ENCODE assay signal across 21 mouse cellular contexts in genomic region chr19:32826616-32827015, GRCm38 (mm10).
DNase-seq lines count a peak whose midpoint lies in the region; TF ChIP-seq lines count a peak whose summit lies in the region.
"Had no signal": no experiment of that assay in that cellular context is flagged by ENCODE, and none has a peak within 500 bp of the region (broad histone marks: within the 10 kb centered on the region; RNA-seq: fewer than 3 reads in every experiment).

No protein-coding gene starts in this region.

- peaks cover 4% of the 10 kb centered on the region; the same call in 1 of the 2 replicates for H3K4me1 ChIP-seq in thymus, adult 2 months (replicated peaks; ENCODE audit: control insufficient read depth, insufficient read depth, low read length)
- H3K4me1 ChIP-seq: forebrain, embryonic 10.5 days; forebrain, embryonic 13.5 days; hindbrain, embryonic 12.5 days; hindbrain, embryonic 15.5 days had no signal

- no peak overlapping the region for H3K4me3 ChIP-seq in thymus, adult 2 months (ENCODE audit: control insufficient read depth, insufficient read depth, low read length)
- H3K4me3 ChIP-seq: forebrain, embryonic 10.5 days; forebrain, embryonic 13.5 days; gastrocnemius, adult 2 months; hindbrain, embryonic 12.5 days; hindbrain, embryonic 15.5 days had no signal

- peak overlapping the region; percentile 66 for H3K27ac ChIP-seq in thymus, adult 2 months (ENCODE audit: control insufficient read depth, insufficient read depth, low read length)
- H3K27ac ChIP-seq: forebrain, embryonic 10.5 days; forebrain, embryonic 13.5 days; gastrocnemius, adult 2 months; hindbrain, embryonic 12.5 days; hindbrain, embryonic 15.5 days had no signal

- TF ChIP-seq CTCF in thymus, adult 2 months (IDR thresholded peaks at IDR 0.05; ENCODE audit: borderline replicate concordance, control insufficient read depth, extremely low read depth, insufficient read depth, low read length, poor library complexity), result no peak

- no peaks in the 10 kb centered on the region for H3K27me3 ChIP-seq in thymus, adult 2 months (ENCODE audit: control insufficient read depth, insufficient read depth, low read length)
- no peaks in the 10 kb centered on the region for H3K27me3 ChIP-seq in splenic B cell, adult 2 months (ENCODE audit: control insufficient read depth, insufficient read depth, low read length, poor library complexity, severe bottlenecking)
- H3K27me3 ChIP-seq: CH12.LX; forebrain, embryonic 13.5 days; hindbrain, embryonic 12.5 days; hindbrain, embryonic 15.5 days had no signal

- WGBS in thymus, adult 2 months, result 17% methylated on average over 4 of the region's 4 CpGs

- H3K36me3 ChIP-seq in thymus, adult 2 months (ENCODE audit: control insufficient read depth, insufficient read depth, low read length), result no peaks in the 10 kb centered on the region
- H3K36me3 ChIP-seq in splenic B cell, adult 2 months (ENCODE audit: control insufficient read depth, insufficient read depth, low read length, poor library complexity, severe bottlenecking), result peaks cover 3% of the 10 kb centered on the region; the same call in 1 of the 2 replicates
- H3K36me3 ChIP-seq: forebrain, embryonic 10.5 days; hindbrain, embryonic 12.5 days; hindbrain, embryonic 15.5 days had no signal

- TF ChIP-seq POLR2A in thymus, adult 2 months (IDR thresholded peaks at IDR 0.05; ENCODE audit: control insufficient read depth, extremely low read depth, insufficient read depth, low read length, poor library complexity), result no peak

- no peak for DNase-seq in thymus, adult 2 months
- DNase-seq in thymus, adult 18-20 months, result no peak
- DNase-seq in splenic B cell, adult 2 months (ENCODE audit: low read depth, low spot score), result peak; percentile 29
- peak; percentile 42 for DNase-seq in thymus, postnatal 14 days
- DNase-seq in thymus, postnatal 4 days, result peak; percentile 30
- no peak for DNase-seq in left cerebral cortex, adult 9 months (ENCODE audit: low spot score in 2 of 2)
- DNase-seq in kidney, adult 8-10 months, result no peak
- DNase-seq in right cerebral cortex, postnatal 4 days, result no peak
- DNase-seq: adrenal gland, postnatal 10 days; adrenal gland, postnatal 36 days; cerebellum, adult 18-20 months; cerebellum, adult 9-10 months; cerebellum, postnatal 14 days; gastrocnemius, adult 2 months; gastrocnemius, postnatal 14 days; heart, adult 11 months had no signal

Comparison
In these comparisons a context has a peak if more than half of its experiments do, and no peak if none do; other contexts are left out.
1. DNase-seq: peak in splenic B cell, adult 2 months (single experiment), thymus, postnatal 14 days (single experiment) and thymus, postnatal 4 days (single experiment); none in thymus, adult 2 months (single experiment), thymus, adult 18-20 months (0 of 2), left cerebral cortex, adult 9 months (0 of 2), kidney, adult 8-10 months (0 of 2) and right cerebral cortex, postnatal 4 days (single experiment).